Mouse (Mus musculus) heart, embryonic 14.5 days (tissue): ENCODE measurements around the gene Gapdhs. TPM values are rescaled to one million over a fixed set of nuclear protein-coding genes. Genes with fewer than 3 reads are reported as not detected.

Source experiments
- ATAC-seq: fragments of 200-750 bp; cut with Nextera tagmentation; 2 replicates; pipeline ENCODE4 v1.8.0; 2017; ENCODE audit warnings: low read depth, moderate TSS enrichment; ENCODE audit not compliant: insufficient number of reproducible peaks, insufficient read depth, low FRiP score
- H3K27ac ChIP-seq, 2 experiments: fragments of 200-500 bp in 1 of 2; fragments of 300-500 bp in 1 of 2; sonication (generic) in 1 of 2; replicated peaks in 1 of 2; 2 replicates each; pipeline ENCODE4 v1.5.1; 2012 to 2014; ENCODE audit warnings: low read depth in 2 of 2, low read length in 2 of 2, control low read depth in 1 of 2, mild to moderate bottlenecking in 1 of 2, mixed read lengths in 1 of 2; ENCODE audit not compliant: control insufficient read depth in 1 of 2, insufficient read depth in 1 of 2
- H3K27me3 ChIP-seq: fragments of 300-500 bp; sonication (generic); 2 replicates; pipeline ENCODE4 v1.6.1; 2014; ENCODE audit warnings: mild to moderate bottlenecking, low read length, control low read depth; ENCODE audit not compliant: control insufficient read depth, insufficient read depth
- H3K36me3 ChIP-seq: fragments of 300-500 bp; sonication (generic); 2 replicates; pipeline ENCODE4 v1.6.1; 2014; ENCODE audit warnings: mild to moderate bottlenecking, control low read depth, low read length, mixed read lengths; ENCODE audit not compliant: control insufficient read depth, insufficient read depth
- H3K4me1 ChIP-seq, 2 experiments: fragments of 200-500 bp in 1 of 2; fragments of 300-500 bp in 1 of 2; sonication (generic) in 1 of 2; 2 replicates each; pipeline ENCODE4 v1.6.1; 2012 to 2014; ENCODE audit warnings: low read length in 2 of 2, control low read depth in 1 of 2, mixed read lengths in 1 of 2; ENCODE audit not compliant: control insufficient read depth in 2 of 2, insufficient read depth in 2 of 2
- H3K4me2 ChIP-seq: fragments of 300-500 bp; sonication (generic); 2 replicates; pipeline ENCODE4 v1.6.1; 2014; ENCODE audit warnings: mild to moderate bottlenecking, low read length
- H3K4me3 ChIP-seq, 2 experiments: fragments of 200-500 bp in 1 of 2; fragments of 300-500 bp in 1 of 2; sonication (generic) in 1 of 2; 2 replicates each; pipeline ENCODE4 v1.5.1; 2012 to 2014; ENCODE audit warnings: low read length in 2 of 2, mild to moderate bottlenecking in 2 of 2, control low read depth in 1 of 2, low read depth in 1 of 2, moderate library complexity in 1 of 2; ENCODE audit not compliant: control insufficient read depth in 1 of 2, insufficient read depth in 1 of 2
- H3K9ac ChIP-seq: fragments of 300-500 bp; sonication (generic); 2 replicates; pipeline ENCODE4 v1.6.1; 2014; ENCODE audit warnings: mild to moderate bottlenecking, low read length
- H3K9me3 ChIP-seq: fragments of 300-500 bp; sonication (generic); 2 replicates; pipeline ENCODE4 v1.6.1; 2016; ENCODE audit warnings: low read length, control low read depth; ENCODE audit not compliant: control insufficient read depth
- WGBS: fragments of 180-500 bp; shearing (Covaris S2); extraction: QIAGEN DNeasy Blood & Tissue Kit; methylation state at CpG from one replicate; pipeline ENCODE4 v1.1.7; 2014; 5-methylcytosine and 5-hydroxymethylcytosine counted together
- polyA plus RNA-seq: library from polyadenylated mRNA; unstranded; fragments of >200 nt; fragmentation: Nextera tagmentation; extraction: Ambion mirVana; gene quantifications from 2 replicates; pipeline ENCODE4 v1.2.1, GENCODE M21; 2014

The Gapdhs gene
- polyA plus RNA-seq, 1 experiment from 2014 or later, result 0.43 TPM

GRCm38 (mm10) chr7:30698589-30698988 is 44.9 kb downstream of the Gapdhs start, which contains the start of gene 2200002J24Rik:
Gene 2200002J24Rik (plus strand): TSS chr7:30698926.
- Histone ChIP-seq H3K9ac (no peak within 1 kb of the TSS), H3K36me3 (no peaks in the 10 kb centered on the region), H3K4me1 (peaks cover 7 to 14% of the 10 kb centered on the region in 2 experiments; a peak in 3 of 4 replicates), H3K9me3 (no peaks in the 10 kb centered on the region), H3K27me3 (no peaks in the 10 kb centered on the region), H3K4me2 (no peak within 1 kb of the TSS), H3K4me3 (no peak within 1 kb of the TSS), H3K27ac (no peak within 1 kb of the TSS)
- WGBS, result 38% methylated on average over 9 of the region's 9 CpGs
- ATAC-seq, result no peak

DNA sequence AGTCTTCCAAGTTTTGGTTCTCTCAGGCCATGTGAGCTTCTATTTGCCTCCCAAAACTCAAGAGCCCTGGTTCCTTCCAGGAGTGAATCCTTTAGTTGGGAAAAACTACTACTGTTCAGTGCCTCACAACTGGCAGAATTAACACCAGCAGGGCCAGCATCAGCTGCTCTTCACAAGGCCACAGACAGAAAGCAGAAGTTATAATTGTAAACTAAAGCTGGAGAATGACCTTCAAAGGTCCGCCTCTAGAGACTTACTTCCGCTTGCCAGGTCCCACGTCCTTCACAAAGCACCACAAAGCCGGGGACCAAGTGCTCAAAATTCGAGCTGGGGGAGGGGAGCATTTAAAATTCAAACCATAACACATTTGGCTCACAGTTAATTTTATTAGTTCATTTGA is 45.4 kb downstream of the Gapdhs start:
- no peak overlapping the region for H3K27ac ChIP-seq
- peaks cover 7 to 14% of the 10 kb centered on the region in 2 experiments; a peak in 3 of 4 replicates for H3K4me1 ChIP-seq
- no peak overlapping the region for H3K4me2 ChIP-seq
- no peak for ATAC-seq
- H3K27me3 ChIP-seq, result no peaks in the 10 kb centered on the region
- WGBS, result 63% methylated on average over 5 of the region's 5 CpGs
- H3K36me3 ChIP-seq, result no peaks in the 10 kb centered on the region
- no peak overlapping the region for H3K9ac ChIP-seq
- H3K9me3 ChIP-seq, result no peaks in the 10 kb centered on the region
- no peak overlapping the region for H3K4me3 ChIP-seq

GRCm38 (mm10) chr7:30688325-30688724 is 55.2 kb downstream of the Gapdhs start:
- H3K4me3 ChIP-seq, result no peak overlapping the region
- H3K9me3 ChIP-seq, result no peaks in the 10 kb centered on the region
- no peak overlapping the region for H3K9ac ChIP-seq
- WGBS, result 76% methylated on average over 6 of the region's 6 CpGs
- no peak overlapping the region for H3K27ac ChIP-seq
- no peaks in the 10 kb centered on the region for H3K36me3 ChIP-seq
- ATAC-seq, result no peak
- peaks cover 8% of the 10 kb centered on the region for H3K27me3 ChIP-seq
- no peak overlapping the region for H3K4me2 ChIP-seq
- H3K4me1 ChIP-seq, result no peaks in the 10 kb centered on the region

DNA sequence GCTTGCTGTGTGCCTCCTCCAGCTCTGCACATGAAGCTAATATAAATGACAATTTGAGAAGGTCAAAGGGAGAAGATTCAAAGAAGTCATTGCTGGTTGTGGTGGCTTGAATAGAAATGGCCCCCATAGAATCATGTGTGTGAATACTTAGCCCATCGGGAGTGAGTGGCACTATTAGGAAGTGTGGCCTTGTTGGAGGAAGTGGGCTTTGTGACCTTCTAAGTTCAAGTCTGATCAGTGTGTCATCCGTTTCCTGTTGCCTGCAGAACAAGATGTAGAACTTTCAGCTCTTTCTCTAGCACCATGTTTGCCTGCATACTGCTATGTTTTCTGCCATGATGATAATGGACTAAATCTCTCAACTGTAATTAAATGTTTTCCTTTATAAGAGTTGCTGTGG is 60.1 kb downstream of the Gapdhs start:
- H3K9me3 ChIP-seq, result no peaks in the 10 kb centered on the region
- no peak overlapping the region for H3K4me3 ChIP-seq
- H3K36me3 ChIP-seq, result no peaks in the 10 kb centered on the region
- ATAC-seq, result no peak
- H3K4me1 ChIP-seq, result peaks cover 5 to 7% of the 10 kb centered on the region in 2 experiments; a peak in 3 of 4 replicates
- no peak overlapping the region for H3K4me2 ChIP-seq
- H3K9ac ChIP-seq, result no peak overlapping the region
- WGBS, result 72% methylated on average over 2 of the region's 2 CpGs
- peaks cover 8% of the 10 kb centered on the region for H3K27me3 ChIP-seq
- no peak overlapping the region for H3K27ac ChIP-seq

- WGBS, result 30% methylated on average over 5 of the region's 5 CpGs
- Histone ChIP-seq H3K36me3 (no peaks in the 10 kb centered on the region), H3K4me3 (no peak overlapping the region), H3K4me2 (no peak overlapping the region), H3K4me1 (peaks cover 5 to 7% of the 10 kb centered on the region in 2 experiments; a peak in 3 of 4 replicates), H3K27ac (no peak overlapping the region), H3K9me3 (peaks cover 4% of the 10 kb centered on the region; the same call in 1 of the 2 replicates), H3K9ac (no peak overlapping the region), H3K27me3 (no peaks in the 10 kb centered on the region)
- no peak for ATAC-seq
Observed at GRCm38 (mm10) chr7:30681897-30682296, 61.6 kb downstream of the Gapdhs start.

Other genes starting within 250 kb of the Gapdhs start
- gene Arhgap33, start 208.6 kb downstream of the Gapdhs start, polyA plus RNA-seq, result 7.2 and 9.0 TPM in 2 replicates
- 141 and 155 TPM in 2 replicates for gene Hspb6, start 191.5 kb downstream of the Gapdhs start, polyA plus RNA-seq
- gene Proser3, start 191.4 kb downstream of the Gapdhs start, polyA plus RNA-seq, result 11.0 and 11.6 TPM in 2 replicates
- 27.4 and 31.3 TPM in 2 replicates for gene Lin37, start 183.8 kb downstream of the Gapdhs start, polyA plus RNA-seq
- gene U2af1l4, start 180.4 kb downstream of the Gapdhs start, polyA plus RNA-seq, result 110 and 115 TPM in 2 replicates
- gene Gm49396, start 180.3 kb downstream of the Gapdhs start, polyA plus RNA-seq, result 5.0 and 5.3 TPM in 2 replicates
- gene Psenen, start 180.1 kb downstream of the Gapdhs start, polyA plus RNA-seq, result 101 and 107 TPM in 2 replicates
- 2.4 and 2.7 TPM in 2 replicates for gene Igflr1, start 178.3 kb downstream of the Gapdhs start, polyA plus RNA-seq
- gene Kmt2b, start 155.0 kb downstream of the Gapdhs start, polyA plus RNA-seq, result 8.0 and 9.7 TPM in 2 replicates
- 0.11 and 0.19 TPM in 2 replicates for gene Zbtb32, start 144.8 kb downstream of the Gapdhs start, polyA plus RNA-seq
- gene Upk1a, start 130.8 kb downstream of the Gapdhs start, polyA plus RNA-seq, result 0.32 TPM in 1 of 2 replicates, not detected in the other
- gene Cox6b1, start 117.5 kb downstream of the Gapdhs start, polyA plus RNA-seq, result 2,519 and 2,589 TPM in 2 replicates
- 0.19 TPM in 1 of 2 replicates, not detected in the other for gene Etv2, start 107.8 kb downstream of the Gapdhs start, polyA plus RNA-seq
- gene Rbm42, start 93.4 kb downstream of the Gapdhs start, polyA plus RNA-seq, result 72.5 and 75.5 TPM in 2 replicates
- gene Haus5, start 78.7 kb downstream of the Gapdhs start, polyA plus RNA-seq, result 26.1 and 27.6 TPM in 2 replicates
- gene Pmis2, start 72.1 kb downstream of the Gapdhs start, polyA plus RNA-seq, result not detected in 2 replicates
- gene 2200002J24Rik, start 44.8 kb downstream of the Gapdhs start, polyA plus RNA-seq, result 1.3 and 2.8 TPM in 2 replicates
- gene Atp4a, start 31.5 kb downstream of the Gapdhs start, polyA plus RNA-seq, result 0.22 and 0.42 TPM in 2 replicates
- 205 and 215 TPM in 2 replicates for gene Tmem147, start 14.1 kb downstream of the Gapdhs start, polyA plus RNA-seq
- 0.57 and 0.84 TPM in 2 replicates for gene Sbsn, start 7.8 kb upstream of the Gapdhs start, polyA plus RNA-seq
- gene Dmkn, start 20.1 kb upstream of the Gapdhs start, polyA plus RNA-seq, result 0.81 and 1.5 TPM in 2 replicates
- 1.1 TPM in 1 of 2 replicates, not detected in the other for gene Krtdap, start 44.2 kb upstream of the Gapdhs start, polyA plus RNA-seq
- 0.16 TPM in 1 of 2 replicates, not detected in the other for gene Ffar2, start 80.1 kb upstream of the Gapdhs start, polyA plus RNA-seq
- gene Ffar3, start 112.5 kb upstream of the Gapdhs start, polyA plus RNA-seq, result not detected in 2 replicates
- gene Ffar1, start 117.9 kb upstream of the Gapdhs start, polyA plus RNA-seq, result not detected in 2 replicates
- gene Cd22, start 136.7 kb upstream of the Gapdhs start, polyA plus RNA-seq, result 0.16 TPM in 1 of 2 replicates, not detected in the other
- 0.15 TPM in 1 of 2 replicates, not detected in the other for gene Mag, start 171.2 kb upstream of the Gapdhs start, polyA plus RNA-seq
- not detected in 2 replicates for gene Hamp2, start 181.0 kb upstream of the Gapdhs start, polyA plus RNA-seq
- gene Hamp, start 200.4 kb upstream of the Gapdhs start, polyA plus RNA-seq, result not detected in 2 replicates
- 17.2 and 19.6 TPM in 2 replicates for gene Usf2, start 213.1 kb upstream of the Gapdhs start, polyA plus RNA-seq
- 6.1 and 6.7 TPM in 2 replicates for gene Lsr, start 229.8 kb upstream of the Gapdhs start, polyA plus RNA-seq
- gene Fam187b, start 230.1 kb upstream of the Gapdhs start, polyA plus RNA-seq, result 0.30 and 0.89 TPM in 2 replicates